Mouse (Mus musculus): ENCODE measurements around the gene Vwa8.

Vwa8 gene

GRCm38 (mm10) chr14:79226741-79227140, 377.9 kb downstream of the Vwa8 start:
- no peak for DNase-seq (ENCODE audit: low spot score in 2 of 2)

- DNase-seq (ENCODE audit: low spot score in 2 of 2): no peak
Observed at GRCm38 (mm10) chr14:79227955-79228354, 379.1 kb downstream of the Vwa8 start.

- DNase-seq (ENCODE audit: low spot score in 2 of 2): no peak
Observed at GRCm38 (mm10) chr14:79231677-79232076, 382.8 kb downstream of the Vwa8 start.

GRCm38 (mm10) chr14:79233697-79234096, 384.8 kb downstream of the Vwa8 start:
- DNase-seq (ENCODE audit: low spot score in 2 of 2): no peak

GRCm38 (mm10) chr14:79234513-79234912, 385.7 kb downstream of the Vwa8 start:
- no peak for DNase-seq (ENCODE audit: low spot score in 2 of 2)

- no peak for DNase-seq (ENCODE audit: low spot score in 2 of 2)
Observed at GRCm38 (mm10) chr14:79235157-79235556, 386.3 kb downstream of the Vwa8 start.

GRCm38 (mm10) chr14:79236261-79236660, 387.4 kb downstream of the Vwa8 start:
- DNase-seq (ENCODE audit: low spot score in 2 of 2): no peak

GRCm38 (mm10) chr14:79239402-79239801, 390.6 kb downstream of the Vwa8 start:
- peak in 1 of 2 experiments; percentile 37 for DNase-seq (ENCODE audit: low spot score in 2 of 2)

GRCm38 (mm10) chr14:79241057-79241570, 392.3 kb downstream of the Vwa8 start:
- no peak for DNase-seq (ENCODE audit: low spot score in 2 of 2)

- no peak for DNase-seq (ENCODE audit: low spot score in 2 of 2)
Observed at GRCm38 (mm10) chr14:79241656-79242385, 393.0 kb downstream of the Vwa8 start.

GRCm38 (mm10) chr14:79242386-79242720, 393.5 kb downstream of the Vwa8 start:
- DNase-seq (ENCODE audit: low spot score in 2 of 2): no peak

- no peak for DNase-seq (ENCODE audit: low spot score in 2 of 2)
Observed at GRCm38 (mm10) chr14:79243038-79243883, 394.4 kb downstream of the Vwa8 start.

GRCm38 (mm10) chr14:79244571-79244970, 395.7 kb downstream of the Vwa8 start:
- DNase-seq (ENCODE audit: low spot score in 2 of 2): no peak

- DNase-seq (ENCODE audit: low spot score in 2 of 2): no peak
Observed at GRCm38 (mm10) chr14:79251727-79252285, 403.0 kb downstream of the Vwa8 start.

Measured in frontal cortex, postnatal 25 days (tissue).